Mouse (Mus musculus) cerebellum, postnatal 25 days (tissue): ENCODE data around the gene Pmel.

Experiments
- DNase-seq, 2 experiments: peaks; one replicate each; pipeline ENCODE4 v3.0.0; 2021; ENCODE audit warnings: mixed read lengths in 2 of 2

Gene Pmel

DNA sequence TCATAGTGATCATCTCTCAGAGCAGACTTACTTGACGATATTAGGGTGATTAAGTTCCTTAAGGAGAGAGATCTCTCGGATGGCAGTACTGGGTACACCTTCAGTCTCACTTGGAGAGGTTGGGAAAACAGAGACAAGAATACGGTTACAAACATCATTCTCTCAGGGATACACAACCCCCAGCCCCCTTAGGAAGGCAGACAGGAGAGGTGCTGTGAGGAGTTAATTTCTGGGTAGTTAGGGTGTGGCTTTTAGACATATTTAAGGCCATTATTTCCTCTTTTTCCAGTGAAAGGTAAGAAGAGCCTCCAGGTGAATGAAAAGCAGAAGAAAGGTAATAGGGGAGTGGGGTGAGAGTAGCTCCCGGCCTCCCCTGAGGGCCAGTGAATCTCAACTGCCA lies at the start of gene Pmel:
TSS of gene Pmel (plus strand) at position 301 of the 400 bp plus-strand sequence.
- no peak for DNase-seq

DNA sequence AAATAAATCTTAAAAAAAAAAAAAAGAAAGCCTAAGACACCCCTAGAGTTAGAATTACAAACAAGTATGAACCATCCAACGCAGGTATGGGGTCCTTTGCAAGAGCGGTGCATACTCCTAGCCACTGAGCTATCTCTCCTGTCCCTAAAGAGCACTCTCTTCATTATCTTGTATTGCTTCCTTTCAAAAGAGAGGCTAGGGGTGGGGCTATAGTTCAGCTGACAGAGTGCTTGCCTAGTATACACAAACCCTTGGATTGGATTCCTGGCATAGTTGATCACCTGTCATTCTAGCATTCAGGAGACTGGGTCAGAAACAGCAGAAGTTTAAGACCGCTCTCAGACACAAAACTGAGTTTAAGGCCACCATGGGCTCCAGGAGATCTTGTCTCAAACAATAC lies 48.7 kb upstream of the Pmel start:
- no peak for DNase-seq

DNA sequence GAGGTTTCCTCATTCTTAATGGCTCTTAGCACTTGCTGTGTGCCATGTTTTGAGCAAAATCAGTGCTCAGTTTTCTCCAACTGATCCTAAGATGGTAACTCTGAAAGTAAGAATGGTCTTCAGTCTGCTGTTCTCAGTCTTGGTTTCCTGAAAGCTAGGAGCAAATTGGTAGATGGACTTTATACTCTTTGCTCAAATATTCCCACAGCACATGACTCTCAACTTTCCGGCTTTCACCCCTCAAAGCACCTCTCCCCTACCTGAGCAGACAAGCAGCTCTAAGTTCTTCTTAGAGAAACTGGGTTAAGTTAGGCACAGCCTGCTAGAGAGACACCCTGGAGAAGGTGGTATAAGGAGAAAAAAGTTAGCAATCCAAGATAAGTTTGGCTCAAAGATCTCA lies 47.3 kb upstream of the Pmel start:
- DNase-seq = no peak

DNA sequence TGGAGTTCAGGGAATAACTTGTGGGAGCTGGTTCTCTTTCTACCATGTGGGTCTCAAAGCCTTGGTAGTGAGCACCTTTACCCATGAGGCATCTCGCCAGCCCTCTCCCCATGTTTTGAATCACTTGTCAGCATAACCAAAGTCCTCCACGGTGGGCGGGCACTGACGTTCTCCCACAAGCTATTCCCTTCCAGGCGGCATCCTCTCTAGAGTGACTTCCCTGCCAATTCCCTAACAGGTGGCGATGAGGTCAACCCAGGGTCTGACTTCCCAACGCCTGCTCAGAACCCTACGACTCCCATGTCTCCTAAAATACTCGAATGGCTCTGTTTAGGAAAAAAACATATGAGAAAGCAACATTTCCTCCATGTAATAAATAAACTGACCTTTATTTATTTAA lies 46.2 kb upstream of the Pmel start:
- no peak for DNase-seq

DNA sequence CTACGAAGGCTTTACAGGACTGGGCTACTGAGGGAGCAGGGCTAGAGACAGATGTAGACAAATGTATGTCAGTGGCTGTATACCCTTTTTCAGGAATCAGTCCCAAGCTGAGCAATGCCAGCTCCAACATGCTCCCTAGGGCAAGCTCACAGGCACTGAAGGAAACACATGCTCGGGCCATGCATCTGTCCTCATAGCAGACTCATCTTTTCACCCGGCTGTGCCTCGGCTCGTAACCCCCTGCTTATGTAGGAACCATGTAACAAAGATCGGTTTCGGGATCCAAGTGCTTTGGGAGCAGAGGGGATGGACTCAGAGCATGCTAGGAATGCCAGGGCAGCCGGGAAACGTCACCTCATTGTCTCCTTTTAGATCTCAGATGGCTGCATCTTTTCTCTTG lies 44.5 kb upstream of the Pmel start:
- no peak for DNase-seq

DNA sequence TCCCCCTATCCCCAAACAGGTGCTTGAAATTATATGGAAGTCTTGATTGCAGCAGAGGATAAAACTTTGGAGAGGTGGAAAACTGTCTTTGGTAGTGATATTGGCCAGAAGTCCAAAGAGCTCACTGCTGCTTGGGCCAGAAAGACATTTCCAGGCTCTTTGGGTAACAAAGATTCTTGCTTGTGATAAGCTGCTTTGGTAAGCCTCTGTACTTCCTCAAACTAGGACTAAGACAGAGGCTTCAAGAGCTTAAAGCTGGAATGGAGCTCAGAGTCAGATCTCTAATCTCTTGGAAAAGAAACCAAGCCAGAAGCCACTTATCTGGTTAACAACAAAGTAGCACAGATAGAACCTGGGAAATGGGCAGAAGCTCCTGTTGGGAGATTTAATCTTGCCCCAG lies 41.5 kb upstream of the Pmel start:
- DNase-seq = no peak

DNA sequence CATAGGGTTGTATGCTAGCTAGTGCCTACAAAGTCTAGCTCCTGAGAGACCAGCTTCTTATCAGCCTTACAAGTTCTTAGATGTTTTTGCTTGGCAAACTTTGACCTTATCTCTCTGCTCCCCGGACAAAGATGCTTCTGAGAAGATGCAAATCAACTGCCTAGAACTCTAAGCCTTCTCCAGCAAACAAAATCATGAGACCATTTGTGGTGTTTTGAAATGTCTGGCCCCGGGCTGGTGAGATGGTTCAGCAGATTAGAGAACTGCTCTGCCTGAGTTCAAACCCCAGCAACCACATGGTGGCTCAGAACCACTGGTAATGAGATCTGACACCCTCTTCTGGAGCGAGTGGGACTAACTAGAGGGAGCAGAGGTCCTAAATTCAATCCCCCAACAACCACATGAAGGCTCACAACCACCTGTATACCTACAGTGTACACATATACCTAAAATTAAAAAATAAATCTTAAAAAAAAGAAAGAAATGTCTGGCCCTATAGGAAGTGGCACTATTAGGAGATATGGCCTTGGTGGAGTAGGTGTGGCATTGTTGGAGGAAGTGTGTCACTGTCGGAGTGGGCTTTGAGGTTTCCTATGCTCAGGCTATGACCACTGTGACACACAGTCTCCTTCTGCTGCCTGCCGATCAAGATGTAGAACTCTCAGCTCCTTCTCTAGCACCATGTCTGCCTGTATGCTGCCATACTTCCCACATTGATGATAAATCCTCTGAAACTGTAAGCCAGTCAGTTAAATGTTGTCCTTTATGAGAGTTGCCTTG lies 40.4 kb upstream of the Pmel start:
- DNase-seq = no peak

DNA sequence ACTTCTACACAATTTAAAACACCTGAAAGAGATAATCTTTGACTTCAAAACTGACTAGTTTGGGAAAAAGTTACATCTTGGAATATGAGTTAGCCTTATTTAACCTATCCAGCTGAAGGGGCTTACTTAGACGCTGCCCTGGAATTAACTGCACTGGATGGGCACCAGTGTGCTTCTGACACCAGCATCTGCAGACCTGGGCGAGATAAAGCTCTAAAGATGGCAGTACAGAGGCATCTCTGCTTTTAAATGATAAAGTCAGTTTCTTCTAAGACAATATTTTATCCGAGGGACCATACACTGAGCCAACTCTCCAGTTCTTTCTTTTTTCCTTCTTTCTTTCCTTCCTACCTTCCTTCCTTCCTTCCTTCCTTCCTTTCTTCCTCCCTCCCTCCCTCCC lies 39.2 kb upstream of the Pmel start:
- no peak for DNase-seq

DNA sequence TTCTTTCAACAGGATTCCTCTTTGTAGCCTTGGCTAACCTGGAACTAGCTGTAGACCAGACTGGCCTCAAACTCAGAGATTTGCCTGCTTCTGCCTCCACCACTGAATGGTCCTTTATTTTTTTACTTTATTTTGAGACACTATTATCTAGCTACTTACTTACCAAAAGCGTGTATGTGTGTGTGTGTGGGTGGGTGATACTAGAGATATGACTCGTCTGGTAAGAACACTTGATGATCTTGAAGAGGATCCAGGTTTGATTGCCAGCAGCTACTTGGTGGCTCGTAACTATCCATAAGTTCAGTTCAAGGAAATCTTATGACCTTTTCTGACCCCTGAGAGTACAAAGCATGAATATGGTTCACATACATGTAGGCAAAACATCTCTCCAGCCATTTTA lies 38.7 kb upstream of the Pmel start:
- DNase-seq = no peak

DNA sequence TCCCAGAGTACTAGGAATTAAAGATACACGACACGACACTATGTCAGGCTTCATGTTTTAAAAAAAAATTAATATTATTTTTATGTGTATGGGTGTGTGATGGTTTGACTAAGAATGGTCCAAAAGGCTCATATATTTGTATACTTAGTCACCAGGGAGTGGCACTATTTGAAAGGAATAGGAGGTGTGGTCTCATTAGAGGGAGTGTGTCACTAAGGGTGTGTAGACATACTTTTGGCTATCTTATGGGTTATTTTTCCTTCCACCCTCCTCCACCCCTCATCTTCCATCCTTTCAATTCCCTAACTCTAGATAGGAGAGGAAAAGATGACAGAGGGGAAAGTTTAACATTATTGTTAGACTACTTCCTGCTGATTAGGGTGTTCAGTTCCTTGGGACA lies 38.2 kb upstream of the Pmel start:
- no peak for DNase-seq

DNA sequence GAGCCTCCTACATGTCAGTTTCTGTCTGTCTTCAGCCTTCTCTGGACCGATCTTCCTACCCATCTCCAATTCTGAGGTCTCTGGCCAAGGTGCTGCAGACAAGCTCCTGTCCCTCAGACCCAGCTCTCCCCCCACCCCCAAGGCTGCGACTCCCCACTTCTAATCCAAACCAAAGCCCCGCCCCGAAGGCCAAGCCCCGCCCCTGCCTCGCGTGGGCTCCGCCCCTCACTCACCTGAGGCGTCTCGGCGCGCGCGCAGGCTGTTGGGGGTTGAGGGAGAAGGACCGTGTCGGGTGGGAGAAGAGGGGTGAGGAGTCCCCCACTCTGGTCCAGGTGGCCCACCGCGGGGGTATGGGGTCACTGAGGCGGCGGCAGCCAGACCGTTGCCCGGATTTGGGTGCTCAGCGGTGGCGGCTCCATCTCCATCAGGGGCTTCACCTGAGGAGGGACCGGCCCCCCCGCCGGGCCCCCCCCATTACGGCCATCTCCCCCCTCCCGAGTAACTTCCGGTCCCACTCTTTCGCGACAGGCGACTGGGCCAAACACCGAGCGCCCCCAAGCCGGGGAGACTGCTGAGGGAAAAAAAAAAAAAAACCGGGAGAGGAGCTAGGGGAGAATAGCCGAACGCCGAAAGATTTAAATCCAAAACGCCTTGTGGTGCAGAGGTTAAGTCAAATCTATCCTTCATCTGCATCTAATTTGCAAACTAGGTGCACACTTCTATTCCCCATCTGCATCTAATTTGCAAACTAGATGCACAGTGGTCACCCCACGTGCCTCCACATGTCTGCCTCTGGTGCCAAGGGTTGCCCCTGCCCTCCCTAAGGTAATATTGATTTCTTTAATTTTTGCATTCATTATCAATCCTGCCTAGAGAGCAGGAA lies 35.0 kb upstream of the Pmel start:
- peak; percentile 89 to 94 for DNase-seq

DNA sequence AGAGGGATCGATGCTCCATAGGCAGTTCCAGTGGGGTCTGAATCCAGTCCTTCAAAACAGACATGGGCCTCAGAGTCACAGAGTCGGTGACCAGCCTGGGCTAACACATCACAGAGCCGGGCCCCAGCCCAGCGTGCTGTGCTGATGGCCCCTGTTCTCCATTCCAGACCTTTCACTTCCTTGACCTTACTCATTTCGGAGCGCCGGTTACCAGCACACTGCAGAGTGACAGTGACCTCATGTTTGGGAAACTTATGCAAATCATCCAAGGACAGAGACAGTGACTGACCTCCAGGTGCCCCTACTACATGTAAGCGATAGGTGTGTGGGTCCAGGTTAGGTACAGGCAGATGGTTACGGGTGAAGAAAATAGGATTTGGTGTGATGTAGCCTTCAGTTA lies 32.8 kb upstream of the Pmel start:
- DNase-seq = no peak

DNA sequence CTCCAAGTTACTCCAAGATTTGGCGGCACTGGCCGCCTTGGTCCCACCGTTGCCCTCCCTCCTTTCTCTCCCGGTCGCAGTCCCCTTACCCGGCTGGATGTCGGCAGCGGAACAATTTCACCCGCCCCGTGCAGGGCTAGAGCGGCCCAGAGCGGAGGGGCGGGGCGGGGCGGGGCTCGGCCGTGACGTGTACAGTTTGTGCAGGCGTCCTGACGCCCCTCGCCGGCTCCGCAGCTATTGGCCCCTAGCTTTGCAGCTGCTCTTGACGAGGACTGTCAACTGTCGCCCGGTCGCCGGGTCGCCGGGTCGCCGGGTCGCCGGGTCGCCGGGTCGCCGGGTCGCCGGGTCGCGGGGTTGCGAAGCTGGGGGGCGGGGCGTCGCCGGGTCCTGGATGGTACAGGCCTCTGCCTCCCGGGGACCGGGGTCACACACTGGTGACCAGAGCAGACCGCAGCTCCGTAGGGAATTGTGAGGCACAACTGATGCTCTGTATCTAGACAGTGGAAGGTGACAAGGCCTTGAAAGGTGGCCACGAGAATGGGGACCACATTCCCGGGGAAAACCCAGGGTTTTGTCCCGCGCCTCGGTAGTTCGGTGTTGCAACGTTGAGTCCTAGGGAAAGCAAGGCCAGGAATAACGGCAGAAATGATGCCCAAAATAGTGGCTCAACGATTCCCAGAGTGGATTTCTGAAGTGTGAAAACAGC lies 30.1 kb upstream of the Pmel start, which contains the start of gene Suox:
TSS of gene Suox (minus strand) at position 311 of the 706 bp plus-strand sequence.
- peak; percentile 87 to 91 for DNase-seq

DNA sequence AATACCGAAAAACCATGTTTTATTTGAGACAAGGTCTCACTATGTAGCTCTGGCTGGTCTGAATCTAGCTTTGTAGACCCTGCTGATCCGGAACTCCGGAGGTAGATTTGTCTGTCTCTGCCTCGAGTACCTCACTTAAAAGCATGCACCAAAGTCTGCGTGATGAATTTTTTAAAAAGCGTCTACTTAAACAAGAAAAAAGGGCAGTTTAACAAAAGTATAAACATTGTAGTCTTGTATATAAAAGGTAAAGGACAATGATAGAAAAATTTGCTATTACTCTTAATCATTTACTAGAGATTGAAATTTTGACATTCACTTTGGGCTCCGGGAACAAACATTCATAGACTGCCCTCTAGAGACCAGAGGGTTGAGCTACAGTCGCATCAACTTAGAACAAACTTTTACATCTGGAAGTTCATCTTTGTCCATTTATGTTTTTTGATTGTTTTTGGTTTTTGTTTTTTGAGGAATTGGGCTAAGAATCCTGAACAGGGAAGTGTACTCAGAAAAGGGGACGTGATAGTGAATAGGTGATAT lies 29.5 kb upstream of the Pmel start:
- DNase-seq = peak in 1 of 2 experiments; percentile 29

DNA sequence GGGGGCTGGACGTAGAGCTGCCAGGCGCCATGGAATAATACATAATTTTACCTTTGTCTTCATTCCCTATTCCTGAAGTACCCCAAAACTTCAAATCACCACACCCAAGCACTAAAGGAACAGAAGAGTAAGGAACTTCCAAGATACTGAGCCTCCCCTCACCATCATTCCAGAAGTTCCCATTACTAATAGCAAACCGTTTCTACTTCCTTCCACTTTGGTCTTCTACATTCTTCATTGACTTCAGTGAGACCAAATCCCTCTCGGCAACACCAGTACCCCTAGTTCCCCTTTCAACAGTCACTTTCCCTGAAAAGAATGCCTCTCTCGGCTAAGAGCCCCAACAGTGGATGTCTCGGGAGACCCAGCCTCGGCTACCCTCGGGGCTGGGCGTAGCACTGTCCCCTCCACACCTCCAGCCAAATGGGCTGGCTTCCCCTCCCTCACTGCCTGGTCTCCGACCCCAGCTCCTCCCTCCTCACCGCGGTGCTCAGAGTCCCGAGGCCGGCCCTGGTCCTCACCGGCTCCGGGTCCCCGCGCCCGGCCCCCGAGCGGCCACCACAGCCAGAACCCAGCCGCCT lies 8.5 kb upstream of the Pmel start:
- DNase-seq = no peak

DNA sequence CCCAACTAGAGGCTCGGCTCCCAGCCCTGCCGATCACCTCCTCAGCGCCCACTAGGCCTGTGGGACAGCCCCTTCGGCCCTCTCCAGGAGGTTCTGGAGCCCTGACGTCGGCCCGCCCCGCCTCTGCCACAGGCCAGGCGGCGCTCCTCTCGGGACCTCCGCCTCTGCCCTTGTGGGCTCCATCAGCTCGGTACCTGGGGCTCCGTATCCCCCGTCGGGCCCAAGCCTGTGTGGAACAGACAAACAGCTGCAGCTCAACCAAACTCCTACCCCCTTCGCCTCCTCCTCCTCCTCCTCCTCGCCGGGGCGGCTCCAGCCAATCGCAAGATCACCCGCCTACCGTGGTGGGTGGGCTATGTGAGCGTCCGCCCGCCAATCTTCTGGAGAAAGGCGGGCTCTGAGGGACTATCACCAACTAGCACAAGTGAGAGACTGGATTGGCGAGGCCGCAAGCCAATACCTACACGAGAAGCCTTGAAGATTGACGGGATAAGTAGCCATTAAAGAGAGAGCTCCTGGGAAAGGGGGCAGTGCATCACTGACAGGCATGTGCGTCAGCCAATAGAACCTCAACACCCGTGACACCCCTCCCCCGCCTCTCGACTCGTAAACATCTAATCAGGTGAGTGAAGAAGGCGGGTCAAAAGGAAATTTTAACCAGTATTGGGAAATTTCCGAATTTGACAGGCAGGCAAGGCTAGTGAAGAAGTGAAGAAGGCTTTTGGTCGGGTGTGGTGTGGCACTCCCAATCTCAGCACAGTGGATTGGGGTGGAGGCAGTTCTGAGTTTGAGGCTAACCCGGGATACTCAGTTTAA lies 7.8 kb upstream of the Pmel start, which contains the start of gene Rab5b:
TSS of gene Rab5b (minus strand) at position 273 of the 816 bp plus-strand sequence.
- DNase-seq = peak; percentile 96 to 99

DNA sequence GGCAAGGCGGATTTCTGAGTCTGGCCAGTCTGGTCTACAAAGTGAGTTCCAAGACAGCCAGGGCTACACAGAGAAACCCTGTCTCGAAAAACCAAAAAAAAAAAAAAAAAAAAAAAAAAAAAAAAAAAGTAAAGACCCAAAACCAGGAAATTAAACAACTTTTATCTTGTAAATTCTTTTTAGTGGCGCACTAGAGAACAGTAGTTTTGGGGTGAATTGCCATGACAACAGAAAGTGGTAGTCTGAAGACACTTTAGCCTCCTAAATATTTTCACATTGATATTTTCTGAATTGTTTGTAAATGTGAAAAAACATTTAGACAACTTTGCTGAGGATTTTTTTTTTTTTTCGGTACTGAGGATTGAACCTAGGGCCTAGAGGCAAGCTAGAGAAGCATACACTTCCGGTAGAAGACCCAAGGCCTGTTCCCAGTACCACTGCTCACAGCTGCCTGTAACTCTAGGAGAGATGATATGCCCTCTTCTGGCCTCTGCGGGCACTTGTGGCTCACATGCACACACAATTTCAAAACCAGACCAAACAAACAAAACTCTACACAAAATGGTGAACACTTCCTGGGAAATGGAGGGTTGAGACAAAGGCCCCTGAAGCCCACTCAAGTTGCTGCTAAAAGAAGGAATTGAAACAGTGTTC lies 6.8 kb upstream of the Pmel start:
- DNase-seq = no peak

DNA sequence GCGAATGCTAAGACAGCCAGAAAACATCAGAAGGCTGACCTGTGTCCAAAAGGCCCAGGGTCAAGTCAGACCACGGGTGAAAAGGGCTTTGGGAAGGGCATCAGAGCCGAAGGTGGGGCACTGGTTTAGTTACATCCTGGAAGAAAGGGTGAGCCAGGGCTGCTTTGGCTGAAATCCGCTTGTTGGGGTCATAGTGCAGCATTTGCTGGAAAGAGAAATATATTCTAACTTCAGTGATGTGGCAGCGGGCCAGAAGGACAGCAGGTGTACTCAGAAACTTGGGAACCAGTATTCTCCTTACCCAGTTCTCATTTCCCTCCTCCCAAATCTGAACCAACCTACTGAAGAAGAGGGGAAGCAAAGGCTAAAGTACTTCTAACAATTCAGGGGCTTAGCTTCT lies 5.0 kb upstream of the Pmel start:
- no peak for DNase-seq

DNA sequence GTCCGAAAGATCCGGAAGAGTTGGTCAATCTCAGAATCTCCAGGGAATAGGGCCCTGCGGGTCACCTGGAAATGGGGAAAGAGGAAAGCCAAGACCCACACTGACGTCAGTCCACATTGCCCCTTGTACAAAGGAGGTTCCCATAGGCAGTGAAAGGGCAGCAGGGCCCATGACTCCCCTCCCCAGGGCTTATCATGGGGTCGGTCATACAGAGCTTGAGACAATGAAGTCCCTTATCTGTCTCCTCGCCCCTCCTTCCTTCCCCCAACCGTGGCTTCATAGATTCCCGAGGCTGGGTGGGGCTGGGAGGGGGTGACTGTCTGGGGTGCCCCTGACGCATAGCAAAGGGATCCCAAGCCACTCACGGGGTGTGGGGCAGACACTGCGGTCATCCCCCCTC lies 4.4 kb upstream of the Pmel start:
- no peak for DNase-seq

DNA sequence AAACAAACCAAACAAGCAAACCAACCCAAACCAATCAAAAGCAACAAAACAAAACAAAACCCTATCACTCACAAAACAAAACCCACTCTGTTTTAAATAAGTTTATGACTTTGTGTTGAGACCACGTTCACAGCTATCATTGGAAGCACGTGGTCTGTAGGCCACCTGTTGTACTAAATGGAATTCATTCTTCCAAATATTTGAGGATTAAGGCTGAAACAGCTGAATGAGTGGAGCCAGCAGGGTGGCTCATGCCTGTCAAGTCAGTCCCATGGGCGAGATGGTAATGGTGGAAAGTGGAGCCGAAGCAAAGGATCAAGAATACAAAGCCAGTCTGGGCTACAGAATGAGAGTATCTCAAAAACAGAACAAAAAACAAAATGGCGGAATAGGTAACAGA lies 3.3 kb upstream of the Pmel start:
- no peak for DNase-seq

DNA sequence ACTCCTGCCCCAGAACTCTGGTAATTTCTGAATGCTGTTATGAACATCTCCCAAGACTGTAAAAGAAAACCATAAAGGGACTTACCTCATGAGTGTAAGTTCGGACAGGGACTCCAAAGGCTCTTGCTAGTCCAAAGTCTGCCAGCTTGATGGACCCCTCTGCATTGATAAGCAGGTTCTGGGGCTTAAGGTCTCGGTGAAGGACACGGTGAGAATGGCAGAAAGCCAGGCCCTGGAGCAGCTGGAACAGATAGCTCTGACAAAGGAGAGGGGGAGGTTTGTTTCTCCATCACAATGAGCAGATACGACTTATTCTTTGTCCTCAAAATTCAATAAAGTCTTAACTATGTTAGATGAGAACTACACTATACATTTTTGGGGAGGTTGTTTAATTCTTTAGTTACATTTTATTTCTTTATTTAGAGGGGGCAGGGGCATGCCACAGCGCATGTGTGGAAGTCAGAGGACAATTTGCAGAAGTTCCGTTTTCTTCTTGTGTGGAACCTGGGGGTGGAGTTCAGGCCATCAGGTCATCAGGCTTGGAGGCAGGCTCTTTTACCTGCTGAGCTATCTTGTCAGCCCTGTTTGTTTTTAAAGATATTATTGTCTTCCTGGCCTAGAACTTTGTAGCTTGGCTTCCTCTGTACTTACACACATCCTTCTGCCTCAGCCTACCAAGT lies 1.5 kb upstream of the Pmel start:
- no peak for DNase-seq
